Mouse (Mus musculus): ENCODE data around the gene Adat2.

Adat2 gene

GRCm38 (mm10) chr10:13596866-13597265 lies 44.2 kb downstream of the Adat2 start:
- no peak for DNase-seq (ENCODE audit: low spot score)

GRCm38 (mm10) chr10:13597491-13597890 lies 44.8 kb downstream of the Adat2 start:
- no peak for DNase-seq (ENCODE audit: low spot score)

GRCm38 (mm10) chr10:13600926-13601325 lies 48.2 kb downstream of the Adat2 start:
- no peak for DNase-seq (ENCODE audit: low spot score)

Data from retina, embryonic 14.5 days (tissue).